Mouse (Mus musculus) testis, adult 10 weeks (tissue): ENCODE results near the gene Nlrp2. TPM values are rescaled to one million over a fixed set of nuclear protein-coding genes. Genes with fewer than 3 reads are reported as not detected.

Source experiments
- polyA plus RNA-seq: library from polyadenylated mRNA; stranded (reverse); fragments of 350-450 nt; fragmentation: Illumina TruSeq; extraction: RNeasy Lipid Tissue Mini Kit (QIAGEN cat#74804); gene quantifications from one replicate; pipeline ENCODE4 v1.2.3, GENCODE M21; 2014; ENCODE audit warnings: low read depth, low replicate concordance

The Nlrp2 gene
- not detected for polyA plus RNA-seq

DNA sequence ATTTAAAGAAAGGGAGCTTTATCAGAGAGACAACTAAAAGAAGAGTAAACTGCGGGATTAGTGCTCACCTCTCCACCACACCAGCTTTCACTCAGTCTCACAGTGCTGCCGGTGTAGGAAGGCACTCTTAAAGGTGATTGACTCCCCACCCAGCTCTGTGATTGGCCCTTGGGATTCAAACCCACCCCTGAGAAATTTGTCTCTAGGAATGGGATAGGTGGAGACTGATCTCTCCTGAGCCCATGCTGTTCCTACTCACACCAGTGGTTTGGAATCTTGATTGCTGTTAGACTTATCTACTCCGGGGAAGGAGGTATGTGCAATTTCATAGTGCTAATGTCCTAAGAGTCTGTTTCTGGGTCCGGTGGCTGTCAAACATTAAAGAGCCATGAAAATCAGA lies at the start of gene Nlrp2:
Gene Nlrp2, minus strand, starts transcription at position 101 of the 400 bp plus-strand sequence.

DNA sequence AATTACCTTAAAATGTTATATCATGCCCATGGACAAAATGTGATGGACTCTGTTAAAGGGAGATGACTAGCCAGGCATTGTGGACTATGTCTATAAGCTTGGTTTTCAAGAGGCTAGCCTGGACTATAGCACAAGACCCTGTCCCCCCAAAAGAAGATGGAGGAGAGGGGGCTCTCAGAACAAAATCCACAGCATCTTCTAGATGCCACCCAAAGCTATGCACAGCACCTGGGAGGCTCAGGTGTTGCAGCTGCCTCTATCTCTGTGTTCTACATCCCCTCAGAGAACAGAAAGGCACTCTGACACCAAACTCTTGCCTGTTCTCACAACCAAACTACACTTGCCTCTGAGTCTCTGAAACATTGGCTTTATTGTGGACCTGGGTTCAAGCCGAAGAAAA lies 598 bp downstream of the Nlrp2 start, which contains the start of gene Gm5065:
Gene Gm5065, plus strand, starts transcription at position 301 of the 400 bp plus-strand sequence.

Other genes with a start within 250 kb of the Nlrp2 start
- gene Rfpl4, start 234.1 kb downstream of the Nlrp2 start, polyA plus RNA-seq, result 0.20 TPM
- 159 TPM for gene Rasl2-9, start 225.1 kb downstream of the Nlrp2 start, polyA plus RNA-seq
- 0.01 TPM for gene Vmn1r55, start 201.4 kb downstream of the Nlrp2 start, polyA plus RNA-seq
- not detected for gene Vmn1r56, start 154.3 kb downstream of the Nlrp2 start, polyA plus RNA-seq
- gene Vmn1r57, start 132.5 kb downstream of the Nlrp2 start, polyA plus RNA-seq, result not detected
- gene Gm5065, start 498 bp downstream of the Nlrp2 start, polyA plus RNA-seq, result not detected
- not detected for gene Vmn1r58, start 62.4 kb upstream of the Nlrp2 start, polyA plus RNA-seq
- not detected for gene Vmn1r59, start 105.7 kb upstream of the Nlrp2 start, polyA plus RNA-seq
- not detected for gene Vmn2r28, start 142.9 kb upstream of the Nlrp2 start, polyA plus RNA-seq
- gene Vmn1r60, start 196.3 kb upstream of the Nlrp2 start, polyA plus RNA-seq, result not detected